Mouse (Mus musculus) midbrain, postnatal 0 days (tissue): ENCODE data around the gene Gm42906. TPM values are rescaled to one million over a fixed set of nuclear protein-coding genes. Genes with fewer than 3 reads are reported as not detected.

Experiments used
- ATAC-seq: fragments of 200-750 bp; cut with Nextera tagmentation; 2 replicates; pipeline ENCODE4 v1.8.0; 2017; ENCODE audit warnings: moderate number of reproducible peaks, mild to moderate bottlenecking, moderate TSS enrichment, moderate library complexity; ENCODE audit not compliant: low FRiP score
- DNase-seq: peaks from one replicate; pipeline ENCODE4 v3.0.0-alpha.2; 2015; ENCODE audit warnings: low spot score
- H3K27ac ChIP-seq: fragments of 300-500 bp; sonication (generic); 2 replicates; pipeline ENCODE4 v1.5.1; 2014; ENCODE audit warnings: low read depth, mild to moderate bottlenecking, low read length, mixed read lengths
- H3K27me3 ChIP-seq: fragments of 300-500 bp; sonication (generic); 2 replicates; pipeline ENCODE4 v1.6.1; 2014; ENCODE audit warnings: low read length, control low read depth, mixed read lengths; ENCODE audit not compliant: insufficient read depth
- H3K36me3 ChIP-seq: fragments of 300-500 bp; sonication (generic); 2 replicates; pipeline ENCODE4 v1.6.1; 2014; ENCODE audit warnings: low read length, control low read depth, mixed read lengths; ENCODE audit not compliant: insufficient read depth
- H3K4me1 ChIP-seq: fragments of 300-500 bp; sonication (generic); 2 replicates; pipeline ENCODE4 v1.6.1; 2014; ENCODE audit warnings: mild to moderate bottlenecking, control low read depth, antibody characterized with exemption, low read length, mixed read lengths; ENCODE audit not compliant: insufficient read depth
- H3K4me2 ChIP-seq: fragments of 300-500 bp; sonication (generic); 2 replicates; pipeline ENCODE4 v1.6.1; 2014; ENCODE audit warnings: low read depth, mild to moderate bottlenecking, low read length, mixed read lengths; ENCODE audit not compliant: poor library complexity, severe bottlenecking
- H3K4me3 ChIP-seq: fragments of 300-500 bp; sonication (generic); 2 replicates; pipeline ENCODE4 v1.5.1; 2014; ENCODE audit warnings: low read depth, mild to moderate bottlenecking, low read length, moderate library complexity
- H3K9ac ChIP-seq: fragments of 300-500 bp; sonication (generic); replicated peaks from 2 replicates; pipeline ENCODE4 v1.6.1; 2014; ENCODE audit warnings: mild to moderate bottlenecking, low read length, moderate library complexity, mixed read lengths; ENCODE audit not compliant: poor library complexity, severe bottlenecking
- H3K9me3 ChIP-seq: fragments of 300-500 bp; sonication (generic); 2 replicates; pipeline ENCODE4 v1.6.1; 2016; ENCODE audit warnings: low read length, control low read depth
- CTCF ChIP-seq: IDR thresholded peaks from 2 replicates; pipeline ENCODE4 v1.5.1; 2016; ENCODE audit warnings: antibody characterized with exemption, mild to moderate bottlenecking
- WGBS: fragments of 180-500 bp; shearing (Covaris S2); extraction: QIAGEN DNeasy Blood & Tissue Kit; methylation state at CpG from one replicate; pipeline ENCODE4 v1.1.7; 2014; 5-methylcytosine and 5-hydroxymethylcytosine counted together
- polyA plus RNA-seq: library from polyadenylated mRNA; unstranded; fragments of >200 nt; fragmentation: Nextera tagmentation; extraction: Ambion mirVana; gene quantifications from 2 replicates; pipeline ENCODE4 v1.2.1, GENCODE M21; 2015
- total RNA-seq: library from RNA; depleted of rRNA; stranded (reverse); fragments of >200 nt; gene quantifications from 2 replicates; pipeline ENCODE4 v1.2.3, GENCODE M21; 2014

Gm42906 gene
- total and polyA plus RNA-seq, 2 experiments from 2014 or later = not detected

DNA sequence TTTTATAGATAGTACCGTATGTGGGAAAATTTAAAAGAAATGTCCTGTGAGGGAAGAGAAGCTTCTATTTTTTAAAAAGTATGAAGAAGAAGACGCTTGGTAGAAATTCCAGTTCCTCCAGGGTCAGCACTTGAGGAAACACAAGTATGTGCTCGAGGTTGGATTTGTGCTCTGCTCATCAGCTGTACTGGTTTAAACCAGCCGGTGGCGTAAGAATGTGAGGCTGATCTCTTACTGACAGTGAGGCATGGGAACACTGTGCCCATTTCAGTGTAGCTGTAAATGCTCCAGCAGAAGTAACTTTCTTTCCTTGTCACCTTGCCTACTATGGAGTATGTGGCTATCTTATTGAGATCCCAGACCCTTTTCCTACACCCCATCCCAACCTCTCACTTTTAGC lies 374.8 kb downstream of the Gm42906 start:
- H3K36me3 ChIP-seq = no peaks in the 10 kb centered on the region
- ATAC-seq = no peak
- H3K9ac ChIP-seq = no peak overlapping the region
- TF ChIP-seq CTCF = no peak
- H3K4me3 ChIP-seq = no peak overlapping the region
- WGBS = 90% methylated on average over 5 of the region's 5 CpGs
- no peaks in the 10 kb centered on the region for H3K4me1 ChIP-seq
- no peak overlapping the region for H3K27ac ChIP-seq
- H3K27me3 ChIP-seq = no peaks in the 10 kb centered on the region
- no peaks in the 10 kb centered on the region for H3K9me3 ChIP-seq
- no peak overlapping the region for H3K4me2 ChIP-seq
- DNase-seq = no peak

GRCm38 (mm10) chr5:151052331-151052730 lies 375.6 kb downstream of the Gm42906 start:
- 96% methylated on average over 8 of the region's 8 CpGs for WGBS

DNA sequence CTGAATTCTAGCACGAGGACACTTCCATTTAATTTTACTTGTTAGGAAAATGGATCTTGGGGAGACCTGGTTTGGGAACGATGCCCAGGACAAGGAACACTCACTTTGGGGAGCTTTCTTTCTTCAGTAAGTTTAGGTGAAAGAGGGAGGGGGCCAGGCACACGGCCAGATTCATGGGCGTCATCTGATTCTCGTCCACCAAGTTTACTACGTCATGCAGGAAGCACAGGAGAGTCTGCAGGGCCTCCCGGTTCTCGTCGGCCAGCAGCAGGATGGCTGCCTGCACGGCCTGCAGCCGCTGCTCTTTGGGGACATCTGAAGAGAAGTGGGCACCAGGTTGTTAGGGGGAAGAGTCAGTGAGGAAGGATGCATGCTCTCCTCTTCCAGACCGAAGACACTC lies 380.5 kb downstream of the Gm42906 start:
- DNase-seq (no peak), ATAC-seq (no peak)
- TF ChIP-seq CTCF = no peak
- H3K36me3 ChIP-seq = no peaks in the 10 kb centered on the region; the same call in 1 of the 2 replicates
- no peak overlapping the region for H3K4me2 ChIP-seq
- no peak overlapping the region for H3K9ac ChIP-seq
- 84% methylated on average over 12 of the region's 12 CpGs for WGBS
- no peaks in the 10 kb centered on the region for H3K27me3 ChIP-seq
- no peaks in the 10 kb centered on the region for H3K9me3 ChIP-seq
- no peak overlapping the region for H3K4me3 ChIP-seq
- H3K4me1 ChIP-seq = no peaks in the 10 kb centered on the region
- no peak overlapping the region for H3K27ac ChIP-seq

More at GRCm38 (mm10) chr5:151052331-151052730, 375.6 kb downstream of the Gm42906 start:
- H3K4me3 ChIP-seq = no peak overlapping the region
- no peaks in the 10 kb centered on the region for H3K4me1 ChIP-seq
- H3K36me3 ChIP-seq = no peaks in the 10 kb centered on the region
- TF ChIP-seq CTCF = no peak
- H3K4me2 ChIP-seq = no peak overlapping the region
- H3K27me3 ChIP-seq = no peaks in the 10 kb centered on the region
- H3K9me3 ChIP-seq = no peaks in the 10 kb centered on the region
- no peak for DNase-seq
- H3K27ac ChIP-seq = no peak overlapping the region
- no peak for ATAC-seq
- no peak overlapping the region for H3K9ac ChIP-seq

- H3K9ac ChIP-seq = no peak overlapping the region
- H3K4me3 ChIP-seq = no peak overlapping the region
- no peak for ATAC-seq
- no peak for TF ChIP-seq CTCF
- no peaks in the 10 kb centered on the region; the same call in 1 of the 2 replicates for H3K36me3 ChIP-seq
- peak; percentile 52 for DNase-seq
- no peak overlapping the region for H3K4me2 ChIP-seq
- WGBS = 81% methylated on average over 7 of the region's 7 CpGs
- H3K27ac ChIP-seq = no peak overlapping the region
- H3K9me3 ChIP-seq = no peaks in the 10 kb centered on the region
- no peaks in the 10 kb centered on the region for H3K4me1 ChIP-seq
- H3K27me3 ChIP-seq = no peaks in the 10 kb centered on the region
Observed at GRCm38 (mm10) chr5:151046917-151047316, 381.0 kb downstream of the Gm42906 start.

DNA sequence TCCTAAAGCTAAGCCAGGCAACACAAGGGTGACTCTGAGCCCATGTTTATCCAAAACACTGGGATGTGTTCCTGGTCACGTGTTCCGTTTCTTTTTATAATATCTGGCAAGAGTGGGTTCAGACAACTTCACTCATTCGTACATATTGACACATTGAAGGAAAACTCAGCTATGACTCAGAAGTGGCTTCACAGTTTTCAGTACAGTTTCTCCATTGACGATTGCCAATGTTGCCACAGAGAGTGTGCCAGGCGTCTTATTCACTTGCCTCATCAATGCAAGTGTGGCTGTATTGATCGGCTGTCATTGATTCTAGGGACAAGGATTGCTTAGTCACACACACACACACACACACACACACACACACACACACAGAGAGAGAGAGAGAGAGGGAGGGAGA lies 381.8 kb downstream of the Gm42906 start:
- Histone ChIP-seq H3K9me3 (no peaks in the 10 kb centered on the region), H3K4me2 (no peak overlapping the region), H3K36me3 (no peaks in the 10 kb centered on the region; the same call in 1 of the 2 replicates), H3K27ac (no peak overlapping the region), H3K9ac (no peak overlapping the region), H3K27me3 (no peaks in the 10 kb centered on the region), H3K4me1 (no peaks in the 10 kb centered on the region), H3K4me3 (no peak overlapping the region)
- TF ChIP-seq CTCF = no peak
- 91% methylated on average over 6 of the region's 6 CpGs for WGBS
- DNase-seq (no peak), ATAC-seq (no peak)

DNA sequence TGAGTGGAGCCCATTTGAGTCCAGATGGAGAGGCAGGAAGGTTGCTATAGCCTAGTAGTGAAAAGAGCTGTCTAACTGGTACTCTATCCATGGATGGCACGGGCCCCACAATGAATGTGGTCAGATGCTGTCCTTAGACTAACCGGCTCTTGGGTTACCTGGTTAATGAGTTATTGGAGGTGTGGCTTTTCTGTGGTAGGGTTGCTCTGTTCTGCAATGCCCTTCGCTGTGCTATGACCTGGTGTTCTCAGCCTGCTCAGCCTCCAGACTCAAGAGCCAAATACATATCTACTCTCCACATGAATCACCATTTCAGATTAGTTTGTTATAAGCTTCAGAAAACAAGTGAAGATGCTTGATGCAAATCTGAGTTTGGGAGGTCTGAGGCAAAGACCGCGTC lies 385.1 kb downstream of the Gm42906 start:
- no peak for ATAC-seq
- 95% methylated on average over 5 of the region's 5 CpGs for whole genome bisulfite sequencing
- H3K9me3 ChIP-seq = no peaks in the 10 kb centered on the region
- H3K9ac ChIP-seq = no peak overlapping the region
- H3K4me3 ChIP-seq = no peak overlapping the region
- H3K4me2 ChIP-seq = no peak overlapping the region
- H3K36me3 ChIP-seq = no peaks in the 10 kb centered on the region; the same call in 1 of the 2 replicates
- H3K27ac ChIP-seq = no peak overlapping the region
- H3K27me3 ChIP-seq = no peaks in the 10 kb centered on the region
- TF ChIP-seq CTCF = no peak
- no peaks in the 10 kb centered on the region for H3K4me1 ChIP-seq
- DNase-seq = no peak
